Mouse (Mus musculus) G1E (cell line): ENCODE measurements at regions not wholly inside any gene's neighbourhood (a gene's known extent, or its start where the extent isn't known, plus 50 kb on each side); places are given as distances from the start of the nearest gene placed in this dataset.

ENCODE experiments used
- CTCF ChIP-seq: IDR thresholded peaks from 2 replicates; pipeline ENCODE4 v1.5.1; 2012; ENCODE audit warnings: low read depth, low read length, inconsistent platforms, mixed read lengths
- GATA1 ChIP-seq: IDR thresholded peaks from 2 replicates; pipeline ENCODE4 v1.6.1; 2012; ENCODE audit warnings: borderline replicate concordance, low read length, inconsistent platforms, mixed read lengths
- GATA2 ChIP-seq: IDR thresholded peaks from 2 replicates; pipeline ENCODE4 v1.6.1; 2012; ENCODE audit warnings: low read depth, low read length, inconsistent platforms, borderline replicate concordance
- POLR2AphosphoS5 ChIP-seq: IDR thresholded peaks from 2 replicates; pipeline ENCODE4 v1.6.1; 2012; ENCODE audit warnings: low read depth, low read length, inconsistent platforms; ENCODE audit not compliant: insufficient replicate concordance
- TAL1 ChIP-seq: conservative IDR thresholded peaks from 2 replicates; pipeline ENCODE4 v1.6.1; 2012; ENCODE audit warnings: low read depth, low read length, inconsistent platforms, mixed read lengths

DNA sequence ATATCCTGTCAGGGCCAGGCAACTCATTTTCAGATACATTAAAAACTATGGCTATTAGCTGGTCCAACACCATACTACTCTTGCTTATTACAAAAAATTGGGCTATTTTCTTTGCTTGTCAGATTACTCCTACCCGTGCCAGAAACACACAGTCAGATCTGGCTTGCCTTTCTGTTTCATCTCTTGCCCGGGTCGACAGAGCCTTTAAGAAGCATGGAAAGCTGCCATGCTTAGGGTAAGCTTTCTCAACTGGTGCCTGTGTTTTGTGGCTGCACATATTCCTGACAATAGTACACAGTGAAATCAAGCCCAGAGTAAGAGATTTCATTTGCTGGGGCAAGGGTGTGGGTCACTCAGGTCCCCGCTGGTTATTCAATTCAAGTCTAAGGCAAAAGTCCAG lies 162.5 kb upstream of the Cttnbp2 start:
- TF ChIP-seq CTCF (no peak), GATA1 (no peak), TAL1 (no peak), POLR2AphosphoS5 (no peak), GATA2 (no peak)
